Mouse (Mus musculus) CH12.LX (cell line): ENCODE measurements around the gene Med25. TPM values are rescaled to one million over a fixed set of nuclear protein-coding genes. Genes with fewer than 3 reads are reported as not detected.

Experiments used
- DNase-seq: peaks from one replicate; pipeline ENCODE4 v3.0.0-alpha.2; 2013; ENCODE audit errors: extremely low read depth
- H3K27ac ChIP-seq: 2 replicates; pipeline ENCODE4 v1.5.1; 2012; ENCODE audit warnings: low read depth, mild to moderate bottlenecking, control low read depth, moderate library complexity; ENCODE audit not compliant: insufficient read depth
- H3K27me3 ChIP-seq: replicated peaks from 2 replicates; pipeline ENCODE3; 2012; ENCODE audit warnings: inconsistent platforms
- H3K36me3 ChIP-seq, 2 experiments: replicated peaks in 1 of 2; 2 replicates each; pipeline versions ENCODE3 to v1.6.1; 2012; ENCODE audit warnings: inconsistent platforms in 1 of 2, low read length in 1 of 2, mild to moderate bottlenecking in 1 of 2, mixed read lengths in 1 of 2, moderate library complexity in 1 of 2; ENCODE audit not compliant: control insufficient read depth in 1 of 2, insufficient read depth in 1 of 2
- H3K4me1 ChIP-seq, 2 experiments: 2 replicates each; pipeline ENCODE4 v1.6.1; 2012; ENCODE audit warnings: inconsistent platforms in 1 of 2, moderate library complexity in 1 of 2; ENCODE audit not compliant: insufficient read depth in 2 of 2, control insufficient read depth in 1 of 2
- H3K4me2 ChIP-seq: 2 replicates; pipeline ENCODE4 v1.6.1; 2012; ENCODE audit warnings: low read depth, mild to moderate bottlenecking, control low read depth; ENCODE audit not compliant: poor library complexity, insufficient read depth, severe bottlenecking
- H3K4me3 ChIP-seq, 3 experiments: fragments of 150-350 bp in 1 of 3; sonication (generic) in 1 of 3; replicated peaks in 1 of 3; 2 replicates each; pipeline versions ENCODE3 to v1.5.1; 2011 to 2012; ENCODE audit warnings: low read depth in 2 of 3, low read length in 2 of 3, mild to moderate bottlenecking in 2 of 3, moderate library complexity in 2 of 3, control low read depth in 1 of 3, improper control_type of control experiment in 1 of 3, inconsistent platforms in 1 of 3, mixed read lengths in 1 of 3; ENCODE audit not compliant: poor library complexity in 1 of 3
- H3K79me2 ChIP-seq: replicated peaks from 2 replicates; pipeline ENCODE4 v1.6.1; 2012; ENCODE audit warnings: mild to moderate bottlenecking, moderate library complexity; ENCODE audit not compliant: control insufficient read depth, poor library complexity, insufficient read depth, severe bottlenecking; ENCODE audit errors: extremely low read depth
- H3K9ac ChIP-seq: 2 replicates; pipeline ENCODE4 v1.6.1; 2012; ENCODE audit warnings: low read depth, mild to moderate bottlenecking, control low read depth, moderate library complexity; ENCODE audit not compliant: insufficient read depth
- H3K9me3 ChIP-seq: replicated peaks from 2 replicates; pipeline ENCODE3; 2012; ENCODE audit warnings: low read length, inconsistent platforms, mixed read lengths
- CHD2 ChIP-seq: IDR thresholded peaks from 2 replicates; pipeline ENCODE4 v1.6.1; 2011; ENCODE audit warnings: low read length, improper control_type of control experiment
- CTCF ChIP-seq, 2 experiments: IDR thresholded peaks in 1 of 2; conservative IDR thresholded peaks in 1 of 2; 2 replicates each; pipeline ENCODE4 v1.5.1; 2011 to 2012; ENCODE audit warnings: low read depth in 2 of 2, low read length in 2 of 2, improper control_type of control experiment in 1 of 2, inconsistent platforms in 1 of 2, mild to moderate bottlenecking in 1 of 2, moderate library complexity in 1 of 2
- E2F4 ChIP-seq: IDR thresholded peaks from 2 replicates; pipeline ENCODE4 v1.6.1; 2011; ENCODE audit warnings: low read depth, low read length, improper control_type of control experiment; ENCODE audit not compliant: insufficient replicate concordance
- ELF1 ChIP-seq: IDR thresholded peaks from 2 replicates; pipeline ENCODE4 v1.6.1; 2014; ENCODE audit warnings: low read depth, mild to moderate bottlenecking, inconsistent platforms, low read length, improper control_type of control experiment
- IRF4 ChIP-seq: IDR thresholded peaks from 2 replicates; pipeline ENCODE4 v1.6.1; 2014; ENCODE audit warnings: low read depth, mild to moderate bottlenecking, inconsistent platforms, low read length, improper control_type of control experiment
- JUN ChIP-seq: IDR thresholded peaks from 2 replicates; pipeline ENCODE4 v1.6.1; 2011; ENCODE audit warnings: low read depth, mild to moderate bottlenecking, low read length, improper control_type of control experiment, moderate library complexity; ENCODE audit not compliant: insufficient read depth
- MAX ChIP-seq: IDR thresholded peaks from 2 replicates; pipeline ENCODE4 v1.6.1; 2011; ENCODE audit warnings: low read length, improper control_type of control experiment
- MAZ ChIP-seq: IDR thresholded peaks from 2 replicates; pipeline ENCODE4 v1.6.1; 2012; ENCODE audit warnings: low read depth, mild to moderate bottlenecking, inconsistent platforms, low read length, improper control_type of control experiment, moderate library complexity
- MEF2A ChIP-seq: IDR thresholded peaks from 2 replicates; pipeline ENCODE4 v1.6.1; 2014; ENCODE audit warnings: low read depth, mild to moderate bottlenecking, inconsistent platforms, low read length, improper control_type of control experiment, borderline replicate concordance
- MXI1 ChIP-seq: IDR thresholded peaks from 2 replicates; pipeline ENCODE4 v1.6.1; 2011; ENCODE audit warnings: mild to moderate bottlenecking, low read depth, low read length, improper control_type of control experiment
- MYC ChIP-seq: IDR thresholded peaks from 2 replicates; pipeline ENCODE4 v1.6.1; 2011; ENCODE audit warnings: low read depth, mild to moderate bottlenecking, improper control_type of control experiment, low read length
- SIN3A ChIP-seq: IDR thresholded peaks from 2 replicates; pipeline ENCODE4 v1.6.1; 2012; ENCODE audit warnings: low read length, improper control_type of control experiment, inconsistent platforms
- TCF12 ChIP-seq: IDR thresholded peaks from 2 replicates; pipeline ENCODE4 v1.6.1; 2014; ENCODE audit warnings: low read depth, mild to moderate bottlenecking, inconsistent platforms, low read length, improper control_type of control experiment
- UBTF ChIP-seq: IDR thresholded peaks from 2 replicates; pipeline ENCODE4 v1.6.1; 2012; ENCODE audit warnings: low read depth, mild to moderate bottlenecking, inconsistent platforms, low read length, improper control_type of control experiment, moderate library complexity
- USF1 ChIP-seq: IDR thresholded peaks from 2 replicates; pipeline ENCODE4 v1.6.1; 2014; ENCODE audit warnings: low read depth, mild to moderate bottlenecking, inconsistent platforms, low read length, improper control_type of control experiment
- USF2 ChIP-seq: conservative IDR thresholded peaks from 2 replicates; pipeline ENCODE4 v1.6.1; 2011; ENCODE audit warnings: low read depth, low read length, improper control_type of control experiment
- ZC3H11A ChIP-seq: IDR thresholded peaks from 2 replicates; pipeline ENCODE4 v1.6.1; 2012; ENCODE audit warnings: low read depth, mild to moderate bottlenecking, inconsistent platforms, low read length, improper control_type of control experiment
- ZMIZ1 ChIP-seq: IDR thresholded peaks from 2 replicates; pipeline ENCODE4 v1.6.1; 2012; ENCODE audit warnings: low read depth, mild to moderate bottlenecking, inconsistent platforms, low read length, improper control_type of control experiment
- dilution Hi-C: fragments of 300-500 bp; cut with MboI; formaldehyde crosslinking; loops from 2 replicates; pipeline ENCODE4 v1.14.3; 2020; ENCODE audit warnings: low sequenced_read_pairs; ENCODE audit not compliant: extremely low pct_unique_long_range_greater_than_20kb, extremely low pct_ligation_motif_present
- in situ Hi-C: fragments of 300-500 bp; cut with MboI; formaldehyde crosslinking; loops from 3 replicates; pipeline ENCODE4 v1.14.3; 2019; ENCODE audit warnings: low sequenced_read_pairs, low pct_ligation_motif_present, low pct_unique_long_range_greater_than_20kb, mixed read lengths
- polyA plus RNA-seq: library from polyadenylated mRNA; unstranded; fragments of >175 nt; gene quantifications from 2 replicates; pipeline ENCODE4 v1.2.1, GENCODE M21; 2012; ENCODE audit warnings: low read depth; ENCODE audit not compliant: insufficient read length
- total RNA-seq, 2 experiments: library from RNA; depleted of rRNA; stranded (reverse); fragments of 300-350 nt in 1 of 2; fragments of >200 nt in 1 of 2; gene quantifications; 2 replicates each; pipeline ENCODE4 v1.2.3; 2012 to 2014

Med25 gene
- total and polyA plus RNA-seq, 3 experiments: 18.4 to 67.4 (median 56.7) TPM

GRCm38 (mm10) chr7:44864595-44865542 lies 27.6 kb downstream of the Med25 start:
- in situ Hi-C loops: no loop called here
- no peak for DNase-seq
- TF ChIP-seq USF2 (no peak), CTCF (conservative IDR thresholded peaks at IDR 0.05 in 1 of 2, IDR thresholded peaks at IDR 0.05 in 1 of 2; ENCODE audit: low read depth in 2 of 2, low read length in 2 of 2) (no peak), ZC3H11A (no peak), TCF12 (peak; percentile 34; the same call in 1 of the 2 replicates), USF1 (no peak), ZMIZ1 (no peak)
- dilution Hi-C loops: no loop called here
- H3K79me2 ChIP-seq: no peaks in the 10 kb centered on the region
- 0 out of 2 replicates have a peak overlapping the region, but pooled peaks have one; percentile 12 for H3K27ac ChIP-seq
- peaks cover 41 to 65% of the 10 kb centered on the region in 2 experiments for H3K36me3 ChIP-seq
- H3K4me3 ChIP-seq: no peak overlapping the region
- H3K4me2 ChIP-seq: no peak overlapping the region
- H3K9ac ChIP-seq: no peak overlapping the region
- no peaks in the 10 kb centered on the region for H3K9me3 ChIP-seq
- peaks cover 11% of the 10 kb centered on the region for H3K27me3 ChIP-seq
- peaks cover 39 to 63% of the 10 kb centered on the region in 2 experiments for H3K4me1 ChIP-seq

- in situ Hi-C loops: no loop called here
- Histone ChIP-seq H3K36me3 (peaks cover 41 to 72% of the 10 kb centered on the region in 2 experiments), H3K9ac (no peak overlapping the region), H3K4me2 (no peak overlapping the region), H3K79me2 (no peaks in the 10 kb centered on the region), H3K27ac (no peak overlapping the region), H3K9me3 (no peaks in the 10 kb centered on the region), H3K4me1 (peaks cover 39 to 65% of the 10 kb centered on the region in 2 experiments), H3K27me3 (peaks cover 6% of the 10 kb centered on the region), H3K4me3 (no peak overlapping the region)
- no peak for DNase-seq
- TF ChIP-seq MAX (no peak), CTCF (conservative IDR thresholded peaks at IDR 0.05 in 1 of 2, IDR thresholded peaks at IDR 0.05 in 1 of 2; ENCODE audit: low read depth in 2 of 2, low read length in 2 of 2) (no peak), ELF1 (no peak), CHD2 (no peak), JUN (no peak), MXI1 (no peak), MEF2A (no peak), UBTF (no peak), SIN3A (no peak), MYC (no peak), TCF12 (no peak), E2F4 (no peak), MAZ (no peak), IRF4 (no peak)
- dilution Hi-C loops: no loop called here
These were observed 28.5 kb downstream of the Med25 start for GRCm38 (mm10) chr7:44863982-44864494.
